Mouse (Mus musculus) lung, adult 2 months (tissue): Measurements from ENCODE around the gene Gm42906.

Experiments used
- CTCF ChIP-seq: fragments of 200-500 bp; IDR thresholded peaks from 2 replicates; pipeline ENCODE4 v1.5.1; 2011; ENCODE audit warnings: mild to moderate bottlenecking, low read length, control low read depth; ENCODE audit not compliant: insufficient read depth
- POLR2A ChIP-seq: fragments of 200-500 bp; IDR thresholded peaks from 2 replicates; pipeline ENCODE4 v1.6.1; 2011; ENCODE audit warnings: low read depth, mild to moderate bottlenecking, control low read depth, low read length, borderline replicate concordance; ENCODE audit errors: extremely low read depth

- TF ChIP-seq POLR2A (no peak), CTCF (no peak)
Measured at GRCm38 (mm10) chr5:151106841-151107240, 321.1 kb downstream of the Gm42906 start.
